ENCODE assay signal across 8 mouse cellular contexts in the genomic region with DNA sequence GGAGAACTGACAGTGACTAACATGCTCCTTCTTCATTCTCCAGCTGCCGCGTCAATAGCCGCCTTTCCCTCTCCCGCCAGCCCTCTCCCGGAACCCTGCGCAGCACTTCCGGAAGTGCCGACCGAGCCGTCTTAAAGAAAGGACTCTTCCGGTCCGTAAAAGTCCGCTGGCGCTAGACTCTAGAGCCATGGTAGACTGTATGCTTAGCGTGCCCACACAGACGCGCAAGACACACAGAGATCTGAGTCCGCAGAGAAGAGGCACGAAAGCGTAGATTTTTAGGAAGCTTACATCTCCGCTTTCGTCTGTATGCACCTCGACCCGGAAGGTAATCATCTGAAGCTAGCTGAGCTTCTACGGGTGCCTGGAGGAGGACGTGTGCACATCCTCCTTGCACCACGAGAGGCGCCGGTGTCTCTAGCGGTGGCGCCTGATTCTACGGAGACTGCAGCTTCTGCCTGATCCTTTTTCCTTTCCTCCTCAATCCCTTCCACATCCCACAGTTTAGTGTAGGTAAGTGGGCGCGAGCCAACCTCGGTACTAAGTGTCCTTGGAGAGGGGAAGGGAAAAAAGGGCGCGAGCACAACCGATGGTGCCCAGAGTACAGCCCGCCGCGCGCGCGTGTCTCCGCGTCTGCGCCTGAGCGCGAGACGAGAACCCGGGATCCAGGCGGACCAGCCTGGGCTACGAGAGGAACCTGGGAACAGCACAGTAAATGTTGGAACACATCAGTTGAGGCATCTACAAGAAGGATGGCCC. TPM values are rescaled to one million over a fixed set of nuclear protein-coding genes. Genes with fewer than 3 reads are reported as not detected.
DNase-seq lines count a peak whose midpoint lies in the region; ATAC-seq and TF ChIP-seq lines count a peak whose summit lies in the region.

A gene (plus strand): TSS at position 147 of the 759 bp plus-strand sequence.
A gene (minus strand): TSS at position 292 of the 759 bp plus-strand sequence.

- H3K4me1 ChIP-seq in CH12.LX (ENCODE audit: control insufficient read depth in 1 of 2, insufficient read depth in 2 of 2) = peaks cover 12 to 57% of the 10 kb centered on the region in 2 experiments
- H3K4me1 ChIP-seq in forebrain, embryonic 11.5 days (replicated peaks; ENCODE audit: control insufficient read depth, insufficient read depth, low read length) = no peaks in the 10 kb centered on the region
- H3K4me1 ChIP-seq in heart, embryonic 16.5 days (ENCODE audit: control insufficient read depth, insufficient read depth, low read length) = peaks cover 5% of the 10 kb centered on the region; the same call in 1 of the 2 replicates
- H3K4me1 ChIP-seq in liver, embryonic 15.5 days (replicated peaks) = peaks cover 32% of the 10 kb centered on the region
- peaks cover 8% of the 10 kb centered on the region for H3K4me1 ChIP-seq in neural tube, embryonic 12.5 days

- H3K9me3 ChIP-seq in CH12.LX (replicated peaks; ENCODE audit: low read length) = no peaks in the 10 kb centered on the region
- no peaks in the 10 kb centered on the region for H3K9me3 ChIP-seq in forebrain, embryonic 11.5 days (ENCODE audit: control insufficient read depth, low read length)
- no peaks in the 10 kb centered on the region for H3K9me3 ChIP-seq in heart, embryonic 16.5 days (replicated peaks; ENCODE audit: control insufficient read depth, low read length)
- H3K9me3 ChIP-seq in liver, embryonic 15.5 days (replicated peaks) = no peaks in the 10 kb centered on the region
- H3K9me3 ChIP-seq in neural tube, embryonic 12.5 days = no peaks in the 10 kb centered on the region

- in situ Hi-C loops in CH12.LX (cut with MboI; ENCODE audit: low pct_ligation_motif_present, low pct_unique_long_range_greater_than_20kb, low sequenced_read_pairs) = loop anchor here (25.0 kb wide), 1 partner anchor 933 kb away; a partner anchor contains a TSS

- peak; percentile 33 to 76; a peak in 3 of 4 replicates for TF ChIP-seq CTCF in CH12.LX (conservative IDR thresholded peaks at IDR 0.05 in 1 of 2, IDR thresholded peaks at IDR 0.05 in 1 of 2; ENCODE audit: low read depth in 2 of 2, low read length in 2 of 2)

- H3K4me2 ChIP-seq in CH12.LX (ENCODE audit: insufficient read depth, low read depth, poor library complexity, severe bottlenecking) = peak within 1 kb of the TSS; percentile 96
- peak within 1 kb of the TSS; percentile 65 for H3K4me2 ChIP-seq in forebrain, embryonic 11.5 days (ENCODE audit: low read depth, low read length, severe bottlenecking)
- peak within 1 kb of the TSS; percentile 94 for H3K4me2 ChIP-seq in heart, embryonic 16.5 days (ENCODE audit: low read depth, low read length)
- peak within 1 kb of the TSS; percentile 73 for H3K4me2 ChIP-seq in liver, embryonic 15.5 days
- H3K4me2 ChIP-seq in neural tube, embryonic 12.5 days (replicated peaks) = peak within 1 kb of the TSS; percentile 68

- peak within 1 kb of the TSS; percentile 79 for H3K9ac ChIP-seq in CH12.LX (ENCODE audit: insufficient read depth, low read depth)
- peak within 1 kb of the TSS; percentile 77 for H3K9ac ChIP-seq in forebrain, embryonic 11.5 days (ENCODE audit: low read length)
- H3K9ac ChIP-seq in heart, embryonic 16.5 days (ENCODE audit: low read length) = peak within 1 kb of the TSS; percentile 76
- peak within 1 kb of the TSS; percentile 76 for H3K9ac ChIP-seq in liver, embryonic 15.5 days
- peak within 1 kb of the TSS; percentile 78 for H3K9ac ChIP-seq in neural tube, embryonic 12.5 days

- H3K27ac ChIP-seq in CH12.LX (ENCODE audit: insufficient read depth, low read depth) = peak within 1 kb of the TSS; percentile 81
- H3K27ac ChIP-seq in forebrain, embryonic 11.5 days (ENCODE audit: low read depth, low read length) = peak within 1 kb of the TSS; percentile 71
- peak within 1 kb of the TSS; percentile 84 for H3K27ac ChIP-seq in heart, embryonic 16.5 days (ENCODE audit: low read length)
- peak within 1 kb of the TSS; percentile 84 for H3K27ac ChIP-seq in liver, embryonic 15.5 days (replicated peaks)
- H3K27ac ChIP-seq in neural tube, embryonic 12.5 days = peak within 1 kb of the TSS; percentile 75

- WGBS in forebrain, embryonic 11.5 days = under 1% methylated on average over 53 of the region's 53 CpGs
- WGBS in heart, embryonic 16.5 days = under 1% methylated on average over 53 of the region's 53 CpGs
- under 1% methylated on average over 53 of the region's 53 CpGs for WGBS in liver, embryonic 15.5 days (ENCODE audit: insufficient replicate concordance)
- WGBS in neural tube, embryonic 12.5 days = under 1% methylated on average over 53 of the region's 53 CpGs

- DNase-seq in CH12.LX (ENCODE audit: extremely low read depth) = peak; percentile 83
- DNase-seq in c-Kit-positive CD71-positive TER-119-negative erythroid progenitor cells, embryonic 14.5 days (ENCODE audit: low read depth) = peak; percentile 87
- DNase-seq in forebrain, embryonic 11.5 days (ENCODE audit: low spot score) = peak; percentile 90
- peak; percentile 92 for DNase-seq in kidney, postnatal 36 days
- DNase-seq in telencephalon, adult 2 months (ENCODE audit: low read depth, low spot score) = peak; percentile 98

- no peaks in the 10 kb centered on the region for H3K27me3 ChIP-seq in CH12.LX (replicated peaks)
- H3K27me3 ChIP-seq in forebrain, embryonic 11.5 days (ENCODE audit: control insufficient read depth, insufficient read depth, low read length) = no peaks in the 10 kb centered on the region
- no peaks in the 10 kb centered on the region for H3K27me3 ChIP-seq in heart, embryonic 16.5 days (ENCODE audit: control insufficient read depth, insufficient read depth, low read length)
- H3K27me3 ChIP-seq in liver, embryonic 15.5 days = no peaks in the 10 kb centered on the region
- no peaks in the 10 kb centered on the region for H3K27me3 ChIP-seq in neural tube, embryonic 12.5 days (replicated peaks)

- TF ChIP-seq POLR2A in CH12.LX (IDR thresholded peaks at IDR 0.05; ENCODE audit: low read depth, low read length) = peak; percentile 83

- H3K36me3 ChIP-seq in CH12.LX (replicated peaks in 1 of 2; ENCODE audit: control insufficient read depth in 1 of 2, insufficient read depth in 1 of 2, low read length in 1 of 2) = peaks cover 10 to 35% of the 10 kb centered on the region in 2 experiments
- H3K36me3 ChIP-seq in forebrain, embryonic 11.5 days (ENCODE audit: control insufficient read depth, insufficient read depth, low read length) = peaks cover 5% of the 10 kb centered on the region; the same call in 1 of the 2 replicates
- peaks cover 18% of the 10 kb centered on the region for H3K36me3 ChIP-seq in heart, embryonic 16.5 days (ENCODE audit: control insufficient read depth, insufficient read depth)
- H3K36me3 ChIP-seq in liver, embryonic 15.5 days (replicated peaks) = peaks cover 30% of the 10 kb centered on the region
- peaks cover 28% of the 10 kb centered on the region for H3K36me3 ChIP-seq in neural tube, embryonic 12.5 days

- TF ChIP-seq EP300 in CH12.LX (IDR thresholded peaks at IDR 0.05; ENCODE audit: low read length) = no peak

- H3K79me2 ChIP-seq in CH12.LX (replicated peaks; ENCODE audit: control insufficient read depth, extremely low read depth, insufficient read depth, poor library complexity, severe bottlenecking) = peaks cover 72% of the 10 kb centered on the region

- H3K4me3 ChIP-seq in CH12.LX (replicated peaks in 1 of 3; ENCODE audit: low read depth in 2 of 3, low read length in 2 of 3, poor library complexity in 1 of 3) = peak within 1 kb of the TSS; percentile 80 to 83 (median 80)
- peak within 1 kb of the TSS; percentile 79 for H3K4me3 ChIP-seq in forebrain, embryonic 11.5 days (ENCODE audit: low read depth, low read length)
- peak within 1 kb of the TSS; percentile 81 for H3K4me3 ChIP-seq in heart, embryonic 16.5 days (ENCODE audit: low read length)
- peak within 1 kb of the TSS; percentile 77 for H3K4me3 ChIP-seq in liver, embryonic 15.5 days (replicated peaks)
- H3K4me3 ChIP-seq in neural tube, embryonic 12.5 days = peak within 1 kb of the TSS; percentile 66

- TF ChIP-seq RAD21 in CH12.LX (IDR thresholded peaks at IDR 0.05; ENCODE audit: low read depth, low read length) = no peak; the same call in 1 of the 2 replicates

- peak; percentile 95 for ATAC-seq in forebrain, embryonic 11.5 days (replicated peaks; ENCODE audit: low FRiP score)
- ATAC-seq in heart, embryonic 16.5 days (replicated peaks; ENCODE audit: extremely low read depth, insufficient read depth, low FRiP score) = peak; percentile 94
- peak; percentile 94 for ATAC-seq in liver, embryonic 15.5 days (ENCODE audit: insufficient read depth)
- peak; percentile 97 for ATAC-seq in neural tube, embryonic 12.5 days (ENCODE audit: low FRiP score, low read depth)

- dilution Hi-C loops in CH12.LX (cut with MboI; ENCODE audit: extremely low pct_ligation_motif_present, extremely low pct_unique_long_range_greater_than_20kb, low sequenced_read_pairs) = no loop called here

TF ChIP-seq in CH12.LX, 34 proteins besides CTCF, POLR2A, EP300 and RAD21 (continues in another document):
- TF ChIP-seq MAX (IDR thresholded peaks at IDR 0.05; ENCODE audit: low read length) (no peak), JUN (IDR thresholded peaks at IDR 0.05; ENCODE audit: insufficient read depth, low read depth, low read length) (no peak), MXI1 (IDR thresholded peaks at IDR 0.05; ENCODE audit: low read depth, low read length) (peak; percentile 71; the same call in 1 of the 2 replicates), NRF1 (IDR thresholded peaks at IDR 0.05; ENCODE audit: low read depth, low read length) (peak; percentile 72), NELFE (IDR thresholded peaks at IDR 0.05; ENCODE audit: low read depth, low read length) (peak; percentile 52), E2F4 (IDR thresholded peaks at IDR 0.05; ENCODE audit: insufficient replicate concordance, low read depth, low read length) (no peak), USF1 (IDR thresholded peaks at IDR 0.05; ENCODE audit: low read depth, low read length) (no peak)

RNA-seq across cellular contexts. Expression of the first gene that starts in this region (rescaled TPM):
- 102 and 123 TPM in 2 replicates for total RNA-seq in CH12.LX (2012; rRNA removed)
- 245 and 270 TPM in 2 replicates for total RNA-seq in CH12.LX (2014; rRNA removed)
- 128 and 149 TPM in 2 replicates for polyA plus RNA-seq in CH12.LX (2012; ENCODE audit: insufficient read length, low read depth)
- 90.5 and 103 TPM in 2 replicates for polyA plus RNA-seq in forebrain, embryonic 11.5 days (2014; fragmentation: Nextera tagmentation; extraction: Ambion mirVana)
- 56.3 and 62.5 TPM in 2 replicates for polyA plus RNA-seq in heart, embryonic 16.5 days (2015; fragmentation: Nextera tagmentation; extraction: Ambion mirVana)
- 41.1 and 47.0 TPM in 2 replicates for polyA plus RNA-seq in liver, embryonic 15.5 days (2015; fragmentation: Nextera tagmentation; extraction: Ambion mirVana)
- polyA plus RNA-seq in neural tube, embryonic 12.5 days (2016; fragmentation: Nextera tagmentation; extraction: Ambion mirVana) = 64.7 and 68.3 TPM in 2 replicates

RNA-seq across cellular contexts. Expression of the second gene that starts in this region (rescaled TPM):
- total RNA-seq in CH12.LX (2012; rRNA removed) (164 and 199 TPM in 2 replicates), CH12.LX (2014; rRNA removed) (215 and 230 TPM in 2 replicates)
- 291 and 339 TPM in 2 replicates for polyA plus RNA-seq in CH12.LX (2012; ENCODE audit: insufficient read length, low read depth)
- polyA plus RNA-seq in forebrain, embryonic 11.5 days (2014; fragmentation: Nextera tagmentation; extraction: Ambion mirVana) = 339 and 340 TPM in 2 replicates
- polyA plus RNA-seq in heart, embryonic 16.5 days (2015; fragmentation: Nextera tagmentation; extraction: Ambion mirVana) = 166 and 184 TPM in 2 replicates
- polyA plus RNA-seq in liver, embryonic 15.5 days (2015; fragmentation: Nextera tagmentation; extraction: Ambion mirVana) = 130 and 139 TPM in 2 replicates
- polyA plus RNA-seq in neural tube, embryonic 12.5 days (2016; fragmentation: Nextera tagmentation; extraction: Ambion mirVana) = 310 and 330 TPM in 2 replicates

Comparison
In these comparisons a context has a peak if more than half of its experiments do, and no peak if none do; other contexts are left out.
1. Peak in every context shown above with its lines: DNase-seq, ATAC-seq, H3K4me3 ChIP-seq and H3K27ac ChIP-seq.